Mouse (Mus musculus): Measurements from ENCODE around the gene Htt.
A peak's percentile ranks its signal among the peaks of the same experiment; 100 is the strongest.

Gene Htt

GRCm38 (mm10) chr5:34889252-34889651 lies 127.7 kb downstream of the Htt start:
- DNase-seq (ENCODE audit: low spot score in 2 of 2) = no peak

GRCm38 (mm10) chr5:34896697-34897453 lies 135.3 kb downstream of the Htt start:
- DNase-seq (ENCODE audit: low spot score in 2 of 2) = no peak

GRCm38 (mm10) chr5:34899787-34900469 lies 138.4 kb downstream of the Htt start:
- no peak for DNase-seq (ENCODE audit: low spot score in 2 of 2)

GRCm38 (mm10) chr5:34902371-34902770 lies 140.8 kb downstream of the Htt start:
- DNase-seq (ENCODE audit: low spot score in 2 of 2) = no peak

- DNase-seq (ENCODE audit: low spot score in 2 of 2) = no peak
Observed at GRCm38 (mm10) chr5:34902811-34903385, 141.4 kb downstream of the Htt start.

GRCm38 (mm10) chr5:34904412-34904811 lies 142.9 kb downstream of the Htt start:
- DNase-seq (ENCODE audit: low spot score in 2 of 2) = no peak

- no peak for DNase-seq (ENCODE audit: low spot score in 2 of 2)
Observed at GRCm38 (mm10) chr5:34907230-34907629, 145.7 kb downstream of the Htt start.

- no peak for DNase-seq (ENCODE audit: low spot score in 2 of 2)
Observed at GRCm38 (mm10) chr5:34907910-34908725, 146.6 kb downstream of the Htt start, which contains the start of gene Msantd1. Msantd1 (plus strand) TSS chr5:34908012.

GRCm38 (mm10) chr5:34908726-34909633 lies 147.4 kb downstream of the Htt start:
- DNase-seq (ENCODE audit: low spot score in 2 of 2) = no peak

- no peak for DNase-seq (ENCODE audit: low spot score in 2 of 2)
Observed at GRCm38 (mm10) chr5:34909634-34910503, 148.3 kb downstream of the Htt start.

- DNase-seq (ENCODE audit: low spot score in 2 of 2) = no peak
Observed at GRCm38 (mm10) chr5:34910504-34910815, 148.9 kb downstream of the Htt start.

GRCm38 (mm10) chr5:34915801-34916200 lies 154.3 kb downstream of the Htt start:
- DNase-seq (ENCODE audit: low spot score in 2 of 2) = peak; percentile 75 to 83

- DNase-seq (ENCODE audit: low spot score in 2 of 2) = peak in 1 of 2 experiments; percentile 33
Observed at GRCm38 (mm10) chr5:34917234-34917655, 155.7 kb downstream of the Htt start.

GRCm38 (mm10) chr5:34918785-34919184 lies 157.2 kb downstream of the Htt start:
- DNase-seq (ENCODE audit: low spot score in 2 of 2) = no peak

GRCm38 (mm10) chr5:34922531-34922930 lies 161.0 kb downstream of the Htt start:
- no peak for DNase-seq (ENCODE audit: low spot score in 2 of 2)

- no peak for DNase-seq (ENCODE audit: low spot score in 2 of 2)
Observed at GRCm38 (mm10) chr5:34923920-34924319, 162.4 kb downstream of the Htt start.

- no peak for DNase-seq (ENCODE audit: low spot score in 2 of 2)
Observed at GRCm38 (mm10) chr5:34924519-34924918, 163.0 kb downstream of the Htt start.

- no peak for DNase-seq (ENCODE audit: low spot score in 2 of 2)
Observed at GRCm38 (mm10) chr5:34927648-34928047, 166.1 kb downstream of the Htt start.

- no peak for DNase-seq (ENCODE audit: low spot score in 2 of 2)
Observed at GRCm38 (mm10) chr5:34930151-34930975, 168.8 kb downstream of the Htt start.

Measured in frontal cortex, postnatal 36 days (tissue).